Mouse (Mus musculus) olfactory bulb, adult 2 months (tissue): ENCODE results near the gene Uqcr11.

ENCODE experiments used
- CTCF ChIP-seq: fragments of 200-500 bp; IDR thresholded peaks from 2 replicates; pipeline ENCODE4 v1.5.1; 2012; ENCODE audit warnings: low read depth, mild to moderate bottlenecking, low read length, moderate library complexity; ENCODE audit not compliant: insufficient read depth
- POLR2A ChIP-seq: fragments of 200-500 bp; IDR thresholded peaks from 2 replicates; pipeline ENCODE4 v1.6.1; 2012; ENCODE audit warnings: mild to moderate bottlenecking, low read depth, low read length, moderate library complexity; ENCODE audit not compliant: insufficient read depth

- no peak for TF ChIP-seq CTCF
- 0 out of 2 replicates have a peak, but pooled peaks have one; percentile 1 for TF ChIP-seq POLR2A
Measured at GRCm38 (mm10) chr10:80356737-80357136, 49.9 kb downstream of the Uqcr11 start.
